Mouse (Mus musculus): Measurements from ENCODE around the gene Phactr1. TPM values are rescaled to one million over a fixed set of nuclear protein-coding genes. Genes with fewer than 3 reads are reported as not detected.
A peak's percentile ranks its signal among the peaks of the same experiment; 100 is the strongest.

Phactr1 gene
- polyA plus RNA-seq, 1 experiment from 2014 or later: 26.2 TPM

- H3K9me3 ChIP-seq (ENCODE audit: low read length): no peaks in the 10 kb centered on the region
- WGBS: 47% methylated on average over 3 of the region's 3 CpGs
- H3K27ac ChIP-seq (ENCODE audit: low read length): no peak overlapping the region; the same call in 1 of the 2 replicates
- no peaks in the 10 kb centered on the region for H3K36me3 ChIP-seq (ENCODE audit: insufficient read depth, low read length)
- H3K27me3 ChIP-seq (ENCODE audit: insufficient read depth, low read length): no peaks in the 10 kb centered on the region
- no peak overlapping the region for H3K9ac ChIP-seq (replicated peaks; ENCODE audit: low read length)
- no peak overlapping the region for H3K4me2 ChIP-seq (replicated peaks; ENCODE audit: low read depth, low read length)
- peaks cover 22% of the 10 kb centered on the region for H3K4me1 ChIP-seq (ENCODE audit: insufficient read depth, low read length)
- peak; percentile 81 for ATAC-seq (ENCODE audit: low FRiP score, low TSS enrichment)
- H3K4me3 ChIP-seq (ENCODE audit: low read length): no peak overlapping the region
These were observed 269.6 kb downstream of the Phactr1 start for GRCm38 (mm10) chr13:42950056-42950455.

DNA sequence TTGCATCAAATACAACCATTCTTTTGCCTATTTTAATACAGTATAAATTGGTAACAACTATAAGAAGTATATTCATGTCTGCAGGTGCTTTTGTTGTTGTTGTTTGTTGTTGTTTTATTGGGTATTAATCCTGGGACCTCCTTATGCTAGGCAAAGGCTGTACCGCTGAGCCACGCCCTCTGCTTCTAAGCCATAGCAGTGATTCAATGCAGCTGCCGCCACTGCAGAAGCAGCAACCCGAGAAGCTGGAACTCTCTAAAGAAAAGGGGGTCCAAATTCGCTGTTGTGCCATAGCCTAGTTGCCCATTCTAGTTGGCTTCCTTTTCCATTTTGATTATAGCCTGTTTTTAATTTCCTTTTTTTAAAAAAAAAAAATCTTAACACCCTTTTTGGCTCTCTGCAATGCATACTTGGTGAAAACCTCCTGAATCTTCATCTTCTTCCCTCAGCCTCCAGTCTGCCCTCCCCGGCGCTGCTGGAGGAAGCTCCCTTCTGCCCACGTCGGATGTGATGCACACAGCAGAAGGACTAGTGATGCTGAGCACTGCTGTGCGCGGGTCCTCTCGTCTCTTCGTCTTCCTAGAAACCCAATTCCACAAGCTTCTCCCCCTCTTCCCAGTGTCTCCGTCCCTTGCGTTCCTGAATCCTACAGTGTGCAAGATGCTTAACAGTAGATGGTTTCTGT is 271.8 kb downstream of the Phactr1 start:
- Histone ChIP-seq H3K4me3 (ENCODE audit: low read length) (no peak overlapping the region), H3K4me1 (ENCODE audit: insufficient read depth, low read length) (peaks cover 24% of the 10 kb centered on the region), H3K9ac (replicated peaks; ENCODE audit: low read length) (no peak overlapping the region), H3K27ac (ENCODE audit: low read length) (no peak overlapping the region), H3K27me3 (ENCODE audit: insufficient read depth, low read length) (no peaks in the 10 kb centered on the region), H3K4me2 (replicated peaks; ENCODE audit: low read depth, low read length) (no peak overlapping the region), H3K36me3 (ENCODE audit: insufficient read depth, low read length) (no peaks in the 10 kb centered on the region), H3K9me3 (ENCODE audit: low read length) (no peaks in the 10 kb centered on the region)
- WGBS: 54% methylated on average over 15 of the region's 15 CpGs
- ATAC-seq (ENCODE audit: low FRiP score, low TSS enrichment): no peak

DNA sequence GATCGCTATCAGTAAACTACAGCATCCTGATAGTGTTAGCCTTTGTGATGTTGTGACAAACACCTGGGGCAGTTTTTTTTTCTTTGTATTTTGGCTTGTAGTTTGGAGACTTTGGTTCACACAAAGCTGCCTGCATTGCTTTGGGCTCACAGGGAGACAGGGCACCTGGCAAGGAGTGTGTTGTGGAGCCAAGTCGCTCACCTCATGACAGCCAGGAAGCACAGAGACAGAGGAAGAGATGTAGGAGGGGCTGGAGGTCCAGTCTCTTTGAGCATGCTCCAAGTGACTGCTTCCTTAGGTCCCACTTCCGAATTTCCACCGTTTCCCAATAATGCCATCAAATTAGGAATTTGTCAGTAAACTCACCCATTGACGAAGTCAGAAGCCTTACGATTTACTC is 272.6 kb downstream of the Phactr1 start:
- H3K36me3 ChIP-seq (ENCODE audit: insufficient read depth, low read length): no peaks in the 10 kb centered on the region

DNA sequence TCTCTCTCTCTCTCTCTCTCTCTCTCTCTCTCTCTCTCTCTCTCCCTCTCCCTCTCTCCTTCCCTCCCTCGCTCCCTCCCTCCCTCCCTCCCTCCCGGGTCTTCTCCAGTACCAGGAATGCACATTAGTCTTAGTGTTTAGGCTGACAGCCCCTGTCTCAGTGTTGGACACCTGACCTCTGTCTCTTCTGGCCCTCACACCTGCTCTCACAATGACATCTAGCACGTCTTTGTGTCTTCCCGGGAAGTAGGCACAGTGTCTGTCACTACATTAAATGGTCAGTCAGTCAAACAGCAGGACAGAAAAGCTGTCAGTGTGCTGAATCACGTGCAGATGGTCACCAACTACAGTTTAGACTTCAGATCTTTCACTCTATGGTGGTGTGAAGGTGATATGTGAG is 273.7 kb downstream of the Phactr1 start:
- no peak overlapping the region for H3K4me3 ChIP-seq (ENCODE audit: low read length)
- no peak for ATAC-seq (ENCODE audit: low FRiP score, low TSS enrichment)
- H3K4me2 ChIP-seq (replicated peaks; ENCODE audit: low read depth, low read length): no peak overlapping the region
- H3K4me1 ChIP-seq (ENCODE audit: insufficient read depth, low read length): peaks cover 23% of the 10 kb centered on the region; the same call in 1 of the 2 replicates
- no peaks in the 10 kb centered on the region for H3K36me3 ChIP-seq (ENCODE audit: insufficient read depth, low read length)
- no peaks in the 10 kb centered on the region for H3K9me3 ChIP-seq (ENCODE audit: low read length)
- no peaks in the 10 kb centered on the region for H3K27me3 ChIP-seq (ENCODE audit: insufficient read depth, low read length)
- 53% methylated on average over 5 of the region's 5 CpGs for WGBS
- no peak overlapping the region for H3K27ac ChIP-seq (ENCODE audit: low read length)
- no peak overlapping the region for H3K9ac ChIP-seq (replicated peaks; ENCODE audit: low read length)

More for the DNA sequence above, 272.6 kb downstream of the Phactr1 start:
- Histone ChIP-seq H3K27me3 (ENCODE audit: insufficient read depth, low read length) (no peaks in the 10 kb centered on the region), H3K9me3 (ENCODE audit: low read length) (no peaks in the 10 kb centered on the region), H3K9ac (replicated peaks; ENCODE audit: low read length) (no peak overlapping the region), H3K4me3 (ENCODE audit: low read length) (no peak overlapping the region), H3K4me1 (ENCODE audit: insufficient read depth, low read length) (peaks cover 29% of the 10 kb centered on the region), H3K27ac (ENCODE audit: low read length) (no peak overlapping the region), H3K4me2 (replicated peaks; ENCODE audit: low read depth, low read length) (no peak overlapping the region)
- WGBS: 92% methylated on average over 6 of the region's 6 CpGs
- ATAC-seq (ENCODE audit: low FRiP score, low TSS enrichment): no peak

GRCm38 (mm10) chr13:42956327-42956726 is 275.9 kb downstream of the Phactr1 start:
- no peak overlapping the region for H3K9ac ChIP-seq (replicated peaks; ENCODE audit: low read length)
- 0 out of 2 replicates have a peak, but pooled peaks cover 2% of the 10 kb centered on the region for H3K36me3 ChIP-seq (ENCODE audit: insufficient read depth, low read length)
- H3K4me1 ChIP-seq (ENCODE audit: insufficient read depth, low read length): 0 out of 2 replicates have a peak, but pooled peaks cover 8% of the 10 kb centered on the region
- no peak for ATAC-seq (ENCODE audit: low FRiP score, low TSS enrichment)
- no peaks in the 10 kb centered on the region for H3K27me3 ChIP-seq (ENCODE audit: insufficient read depth, low read length)
- no peaks in the 10 kb centered on the region for H3K9me3 ChIP-seq (ENCODE audit: low read length)
- no peak overlapping the region for H3K4me3 ChIP-seq (ENCODE audit: low read length)
- H3K27ac ChIP-seq (ENCODE audit: low read length): no peak overlapping the region
- WGBS: 78% methylated on average over 10 of the region's 10 CpGs
- H3K4me2 ChIP-seq (replicated peaks; ENCODE audit: low read depth, low read length): no peak overlapping the region

DNA sequence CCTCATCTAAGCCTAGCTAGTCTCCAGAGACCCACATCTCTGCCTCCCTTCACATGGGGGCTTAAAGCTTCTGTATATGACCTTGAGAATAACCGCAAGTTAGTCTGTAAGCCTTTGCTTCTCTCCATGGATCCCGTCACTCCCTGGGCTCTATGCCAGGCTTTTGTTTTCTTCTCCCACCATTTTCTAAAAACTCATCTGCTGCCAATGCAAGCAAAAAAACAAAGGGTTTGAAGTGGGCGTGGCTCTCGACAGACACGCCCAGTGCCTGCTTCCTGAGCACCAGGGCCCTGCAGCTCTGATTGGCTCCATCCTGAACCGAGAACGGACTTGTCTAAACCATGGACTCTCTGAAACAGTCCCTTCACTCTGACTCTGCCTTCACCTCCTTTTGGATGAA is 277.4 kb downstream of the Phactr1 start:
- Histone ChIP-seq H3K27me3 (ENCODE audit: insufficient read depth, low read length) (no peaks in the 10 kb centered on the region), H3K9me3 (ENCODE audit: low read length) (no peaks in the 10 kb centered on the region), H3K36me3 (ENCODE audit: insufficient read depth, low read length) (0 out of 2 replicates have a peak, but pooled peaks cover 2% of the 10 kb centered on the region), H3K4me2 (replicated peaks; ENCODE audit: low read depth, low read length) (no peak overlapping the region), H3K27ac (ENCODE audit: low read length) (no peak overlapping the region), H3K9ac (replicated peaks; ENCODE audit: low read length) (no peak overlapping the region), H3K4me3 (ENCODE audit: low read length) (no peak overlapping the region), H3K4me1 (ENCODE audit: insufficient read depth, low read length) (0 out of 2 replicates have a peak, but pooled peaks cover 8% of the 10 kb centered on the region)
- ATAC-seq (ENCODE audit: low FRiP score, low TSS enrichment): no peak
- 54% methylated on average over 7 of the region's 7 CpGs for WGBS

DNA sequence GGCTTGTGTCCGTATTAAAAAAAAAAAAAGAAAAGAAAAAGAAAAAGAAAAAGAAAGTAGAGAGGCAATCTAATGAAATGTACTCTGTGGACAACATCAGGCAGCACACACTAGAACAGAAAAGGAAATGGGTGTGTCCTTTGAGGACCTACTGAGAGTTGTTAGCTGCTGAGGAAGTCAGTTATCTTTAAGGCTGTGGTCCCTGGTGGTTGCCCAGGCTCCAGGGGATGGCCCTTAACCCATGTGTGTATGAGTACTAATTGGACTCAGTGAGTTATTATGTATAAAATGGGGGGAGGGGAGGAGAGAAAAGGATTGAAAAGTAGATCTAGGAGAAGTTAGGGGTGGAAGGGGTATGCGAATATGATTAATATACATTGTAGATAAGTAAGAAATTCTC is 278.4 kb downstream of the Phactr1 start:
- H3K4me1 ChIP-seq (ENCODE audit: insufficient read depth, low read length): 0 out of 2 replicates have a peak, but pooled peaks cover 8% of the 10 kb centered on the region
- H3K4me3 ChIP-seq (ENCODE audit: low read length): no peak overlapping the region
- H3K4me2 ChIP-seq (replicated peaks; ENCODE audit: low read depth, low read length): no peak overlapping the region
- no peak for ATAC-seq (ENCODE audit: low FRiP score, low TSS enrichment)
- H3K9me3 ChIP-seq (ENCODE audit: low read length): no peaks in the 10 kb centered on the region
- H3K27ac ChIP-seq (ENCODE audit: low read length): no peak overlapping the region
- 0 out of 2 replicates have a peak, but pooled peaks cover 2% of the 10 kb centered on the region for H3K36me3 ChIP-seq (ENCODE audit: insufficient read depth, low read length)
- H3K9ac ChIP-seq (replicated peaks; ENCODE audit: low read length): no peak overlapping the region
- no peaks in the 10 kb centered on the region for H3K27me3 ChIP-seq (ENCODE audit: insufficient read depth, low read length)
- 89% methylated on average over 2 of the region's 2 CpGs for WGBS

- no peak overlapping the region for H3K4me2 ChIP-seq (replicated peaks; ENCODE audit: low read depth, low read length)
- H3K4me3 ChIP-seq (ENCODE audit: low read length): no peak overlapping the region
- 93% methylated on average over 4 of the region's 4 CpGs for WGBS
- H3K27me3 ChIP-seq (ENCODE audit: insufficient read depth, low read length): no peaks in the 10 kb centered on the region
- H3K36me3 ChIP-seq (ENCODE audit: insufficient read depth, low read length): 0 out of 2 replicates have a peak, but pooled peaks cover 2% of the 10 kb centered on the region
- H3K9ac ChIP-seq (replicated peaks; ENCODE audit: low read length): no peak overlapping the region
- H3K27ac ChIP-seq (ENCODE audit: low read length): no peak overlapping the region
- no peaks in the 10 kb centered on the region for H3K9me3 ChIP-seq (ENCODE audit: low read length)
- 0 out of 2 replicates have a peak, but pooled peaks cover 6% of the 10 kb centered on the region for H3K4me1 ChIP-seq (ENCODE audit: insufficient read depth, low read length)
- ATAC-seq (ENCODE audit: low FRiP score, low TSS enrichment): no peak
These were observed 281.1 kb downstream of the Phactr1 start for GRCm38 (mm10) chr13:42961561-42961960.

DNA sequence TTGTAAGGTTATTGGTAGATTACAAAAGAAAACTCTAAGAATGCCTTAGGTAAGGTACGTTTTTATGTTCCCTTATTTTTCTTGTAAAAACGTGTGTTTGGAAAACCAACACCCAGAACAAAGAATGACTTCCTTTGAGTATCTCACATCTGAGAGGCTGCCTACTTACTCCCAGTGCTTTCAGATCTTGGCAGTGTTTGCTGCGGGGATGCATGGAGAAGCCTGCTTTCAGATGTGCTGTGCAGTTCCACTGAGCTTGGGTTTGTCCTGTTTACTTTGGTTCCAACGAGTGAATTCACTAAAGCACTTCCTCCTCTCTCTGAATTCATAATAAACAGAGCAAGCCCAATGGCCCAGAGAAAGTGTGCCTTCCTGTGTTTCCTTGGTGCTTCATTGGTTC is 288.1 kb downstream of the Phactr1 start:
- Histone ChIP-seq H3K27me3 (ENCODE audit: insufficient read depth, low read length) (no peaks in the 10 kb centered on the region), H3K4me3 (ENCODE audit: low read length) (no peak overlapping the region), H3K36me3 (ENCODE audit: insufficient read depth, low read length) (no peaks in the 10 kb centered on the region), H3K9me3 (ENCODE audit: low read length) (no peaks in the 10 kb centered on the region), H3K4me2 (replicated peaks; ENCODE audit: low read depth, low read length) (no peak overlapping the region), H3K27ac (ENCODE audit: low read length) (no peak overlapping the region), H3K4me1 (ENCODE audit: insufficient read depth, low read length) (no peaks in the 10 kb centered on the region), H3K9ac (replicated peaks; ENCODE audit: low read length) (no peak overlapping the region)
- no peak for ATAC-seq (ENCODE audit: low FRiP score, low TSS enrichment)
- WGBS: 52% methylated on average over 4 of the region's 4 CpGs

DNA sequence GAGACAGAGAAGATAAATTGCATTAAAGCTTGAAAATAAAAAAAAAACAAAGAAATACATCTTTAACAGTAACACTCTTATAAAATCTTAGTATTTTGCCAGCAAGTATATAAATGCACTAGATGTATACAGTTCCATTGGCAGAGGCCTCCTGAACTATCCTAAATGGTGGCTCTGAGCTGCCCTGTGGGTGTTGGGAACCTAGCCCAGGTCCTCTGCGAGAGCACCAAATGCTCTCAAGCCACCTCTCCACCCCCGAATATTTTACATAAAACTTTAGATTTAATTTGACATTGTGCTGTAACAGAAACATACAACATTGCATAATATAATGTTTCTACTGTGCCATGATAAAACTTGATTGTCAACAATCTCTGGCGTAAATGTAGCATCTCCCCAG is 293.1 kb downstream of the Phactr1 start:
- Histone ChIP-seq H3K4me1 (ENCODE audit: insufficient read depth, low read length) (0 out of 2 replicates have a peak, but pooled peaks cover 11% of the 10 kb centered on the region), H3K36me3 (ENCODE audit: insufficient read depth, low read length) (no peaks in the 10 kb centered on the region), H3K27ac (ENCODE audit: low read length) (no peak overlapping the region), H3K9me3 (ENCODE audit: low read length) (no peaks in the 10 kb centered on the region), H3K9ac (replicated peaks; ENCODE audit: low read length) (no peak overlapping the region), H3K27me3 (ENCODE audit: insufficient read depth, low read length) (no peaks in the 10 kb centered on the region), H3K4me2 (replicated peaks; ENCODE audit: low read depth, low read length) (no peak overlapping the region), H3K4me3 (ENCODE audit: low read length) (no peak overlapping the region)
- 90% methylated on average over 3 of the region's 3 CpGs for WGBS
- ATAC-seq (ENCODE audit: low FRiP score, low TSS enrichment): no peak

Data from kidney, embryonic 16.5 days (tissue).